Mouse (Mus musculus) lung, adult 2 months (tissue): ENCODE measurements around the gene Tnr. TPM values are rescaled to one million over a fixed set of nuclear protein-coding genes. Genes with fewer than 3 reads are reported as not detected.

ENCODE experiments used
- DNase-seq: peaks from one replicate; pipeline ENCODE4 v3.0.0; 2022
- H3K4me1 ChIP-seq: fragments of 200-500 bp; 2 replicates; pipeline ENCODE4 v1.6.1; 2011; ENCODE audit warnings: low read length; ENCODE audit not compliant: control insufficient read depth, insufficient read depth
- H3K4me3 ChIP-seq: fragments of 200-500 bp; replicated peaks from 2 replicates; pipeline ENCODE3; 2011; ENCODE audit warnings: low read depth, mild to moderate bottlenecking, control low read depth, low read length; ENCODE audit errors: extremely low read depth
- CTCF ChIP-seq: fragments of 200-500 bp; IDR thresholded peaks from 2 replicates; pipeline ENCODE4 v1.5.1; 2011; ENCODE audit warnings: mild to moderate bottlenecking, low read length, control low read depth; ENCODE audit not compliant: insufficient read depth
- POLR2A ChIP-seq: fragments of 200-500 bp; IDR thresholded peaks from 2 replicates; pipeline ENCODE4 v1.6.1; 2011; ENCODE audit warnings: low read depth, mild to moderate bottlenecking, control low read depth, low read length, borderline replicate concordance; ENCODE audit errors: extremely low read depth
- WGBS: fragments of 180-500 bp; shearing (Covaris S2); methylation state at CpG from one replicate; pipeline ENCODE4 v1.1.7; 2018; 5-methylcytosine and 5-hydroxymethylcytosine counted together
- polyA plus RNA-seq: library from polyadenylated mRNA; depleted of rRNA; stranded (reverse); fragments of >200 nt; gene quantifications from 2 replicates; pipeline ENCODE4 v1.2.3, GENCODE M21; 2012

Tnr gene
- polyA plus RNA-seq, 1 experiment, result 0.12 TPM

- no peaks in the 10 kb centered on the region for H3K4me1 ChIP-seq
- TF ChIP-seq CTCF, result no peak
- no peak for TF ChIP-seq POLR2A
- WGBS, result 59% methylated on average over 2 of the region's 2 CpGs
- no peak overlapping the region for H3K4me3 ChIP-seq
- no peak for DNase-seq
Observed at GRCm38 (mm10) chr1:159576246-159576645, 52.7 kb downstream of the Tnr start.

DNA sequence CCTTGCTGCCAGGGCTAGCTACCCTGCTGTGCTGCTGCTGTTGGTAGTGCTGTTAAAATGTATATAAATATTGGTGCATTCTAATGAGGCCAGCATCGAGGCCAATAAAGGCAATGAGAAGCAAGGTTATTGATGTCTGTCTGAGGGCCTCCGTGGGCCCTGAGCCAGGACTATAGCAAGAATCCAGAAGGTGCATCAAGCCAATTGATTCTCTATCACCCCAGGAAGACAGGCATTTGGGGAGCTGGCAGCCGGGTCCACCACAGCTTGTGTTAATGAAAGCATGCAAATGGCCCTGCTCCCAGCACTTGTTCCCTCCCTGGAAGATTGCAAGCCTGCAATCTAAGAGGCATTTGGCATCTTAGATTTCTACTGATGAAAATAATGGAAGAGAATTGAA lies 54.8 kb downstream of the Tnr start:
- 36% methylated on average over 3 of the region's 3 CpGs for WGBS
- no peak overlapping the region for H3K4me3 ChIP-seq
- H3K4me1 ChIP-seq, result no peaks in the 10 kb centered on the region
- TF ChIP-seq POLR2A (no peak), CTCF (no peak)
- no peak for DNase-seq

- H3K4me3 ChIP-seq, result no peak overlapping the region
- TF ChIP-seq CTCF, result no peak
- TF ChIP-seq POLR2A, result no peak
- WGBS, result 51% methylated on average over 8 of the region's 8 CpGs
- no peak for DNase-seq
- no peaks in the 10 kb centered on the region for H3K4me1 ChIP-seq
Observed at GRCm38 (mm10) chr1:159580335-159580921, 56.9 kb downstream of the Tnr start.

DNA sequence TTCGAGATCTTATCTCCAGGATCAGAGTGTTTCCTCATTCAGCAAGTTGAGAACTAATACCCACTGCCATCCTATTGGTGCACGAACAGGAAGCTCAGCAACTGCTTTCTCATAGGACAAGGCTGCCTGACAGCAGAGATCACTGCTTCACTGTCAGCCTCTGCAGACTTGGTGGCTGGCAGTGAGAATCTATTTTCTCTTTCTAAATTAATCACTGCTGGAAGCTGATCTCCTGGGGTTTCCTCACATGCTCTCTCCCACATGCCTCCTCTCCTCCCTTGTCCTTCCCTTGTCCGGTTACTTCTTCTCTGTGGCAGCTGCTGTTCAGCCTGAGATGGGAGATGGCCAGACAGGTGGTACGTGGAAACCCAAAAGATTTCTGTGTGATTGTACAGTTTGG lies 60.3 kb downstream of the Tnr start:
- 53% methylated on average over 4 of the region's 4 CpGs for WGBS
- TF ChIP-seq CTCF (no peak), POLR2A (no peak)
- Histone ChIP-seq H3K4me1 (no peaks in the 10 kb centered on the region), H3K4me3 (no peak overlapping the region)
- DNase-seq, result no peak

GRCm38 (mm10) chr1:159588741-159589140 lies 65.2 kb downstream of the Tnr start:
- H3K4me3 ChIP-seq, result no peak overlapping the region
- H3K4me1 ChIP-seq, result no peaks in the 10 kb centered on the region
- TF ChIP-seq CTCF (no peak), POLR2A (no peak)
- 87% methylated on average over 2 of the region's 2 CpGs for WGBS
- no peak for DNase-seq

DNA sequence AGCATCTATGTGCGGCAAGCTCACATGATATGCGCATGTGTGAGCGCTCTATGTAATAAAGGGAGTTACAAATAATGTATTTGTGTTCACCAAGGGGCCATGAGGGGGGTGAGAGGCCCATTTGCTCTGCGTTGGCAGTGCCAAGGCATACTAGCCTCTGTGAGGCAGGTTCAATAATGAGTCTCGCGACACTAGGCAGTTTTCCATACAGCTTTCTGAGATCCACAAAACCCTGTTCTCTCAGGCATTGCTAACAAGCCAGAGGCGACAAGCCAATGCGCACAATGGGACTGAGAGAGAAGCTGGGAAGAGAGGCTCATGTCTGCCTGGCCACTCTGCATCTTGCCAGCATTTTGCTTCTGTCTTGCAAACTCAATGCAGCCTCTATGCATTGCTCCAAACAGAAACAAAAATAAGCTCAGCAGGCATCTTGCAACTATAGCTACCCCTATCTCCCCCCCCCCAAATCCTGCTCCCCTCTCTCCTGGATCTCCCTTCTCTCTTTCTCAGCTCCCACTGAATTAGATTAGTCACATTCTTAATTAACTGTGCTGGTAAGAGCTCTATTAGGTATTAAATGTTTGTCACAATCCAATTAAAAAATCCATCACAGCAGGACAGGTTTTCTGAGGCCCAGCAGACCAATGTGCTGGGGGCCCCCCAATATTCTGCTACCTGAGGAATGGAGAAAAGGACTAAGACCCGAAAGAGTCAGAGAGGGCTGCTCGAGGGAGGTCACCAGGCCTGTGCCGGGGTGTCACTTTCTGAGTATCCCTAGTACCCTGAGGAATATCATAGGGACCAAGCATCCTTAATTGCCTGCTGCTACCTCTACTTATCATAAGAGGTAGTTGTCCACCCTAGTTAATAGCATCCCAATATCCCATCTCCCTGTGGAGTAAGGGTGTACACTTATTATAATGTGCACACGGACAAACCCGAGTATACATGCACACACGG lies 70.8 kb downstream of the Tnr start:
- no peak for DNase-seq
- 86% methylated on average over 14 of the region's 14 CpGs for WGBS
- TF ChIP-seq CTCF (no peak), POLR2A (no peak)
- Histone ChIP-seq H3K4me3 (no peak overlapping the region), H3K4me1 (no peaks in the 10 kb centered on the region)

GRCm38 (mm10) chr1:159595729-159596128 lies 72.2 kb downstream of the Tnr start:
- WGBS, result 48% methylated on average over 3 of the region's 3 CpGs
- no peak for DNase-seq
- TF ChIP-seq POLR2A (no peak), CTCF (no peak)
- H3K4me3 ChIP-seq, result no peak overlapping the region
- no peaks in the 10 kb centered on the region for H3K4me1 ChIP-seq

GRCm38 (mm10) chr1:159596640-159597039 lies 73.1 kb downstream of the Tnr start:
- DNase-seq, result no peak
- Histone ChIP-seq H3K4me1 (no peaks in the 10 kb centered on the region), H3K4me3 (no peak overlapping the region)
- 23% methylated on average over 2 of the region's 2 CpGs for WGBS
- no peak for TF ChIP-seq POLR2A
- no peak for TF ChIP-seq CTCF

DNA sequence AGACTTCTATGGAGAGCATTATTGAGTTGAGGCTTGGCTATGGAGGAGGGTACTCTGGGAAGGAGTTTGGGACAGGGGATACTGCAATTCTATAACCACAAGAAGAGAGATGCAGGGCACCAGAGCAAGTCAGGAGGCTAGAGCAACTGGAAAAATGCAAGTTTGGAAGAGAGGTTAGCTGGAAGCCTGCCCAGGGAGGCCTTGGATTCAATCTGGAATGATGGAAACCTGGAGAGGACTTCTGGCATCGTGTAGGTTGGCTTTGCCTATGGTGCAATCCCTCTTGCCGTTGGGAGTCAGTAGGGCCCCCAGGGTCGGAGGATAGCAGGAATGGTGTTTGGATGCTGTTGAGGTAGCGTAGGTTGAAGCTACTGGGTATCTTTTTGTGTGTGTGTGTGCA lies 90.0 kb downstream of the Tnr start:
- no peak for TF ChIP-seq POLR2A
- no peak for DNase-seq
- H3K4me3 ChIP-seq, result no peak overlapping the region
- WGBS, result 72% methylated on average over 4 of the region's 4 CpGs
- H3K4me1 ChIP-seq, result no peaks in the 10 kb centered on the region

GRCm38 (mm10) chr1:159614062-159614601 lies 90.6 kb downstream of the Tnr start:
- DNase-seq, result no peak
- Histone ChIP-seq H3K4me1 (no peaks in the 10 kb centered on the region), H3K4me3 (no peak overlapping the region)
- 68% methylated on average over 6 of the region's 6 CpGs for WGBS
- TF ChIP-seq CTCF, result no peak
- no peak for TF ChIP-seq POLR2A
